Mouse (Mus musculus) lung, adult 2 months (tissue): ENCODE results near the gene Tmed9. TPM values are rescaled to one million over a fixed set of nuclear protein-coding genes. Genes with fewer than 3 reads are reported as not detected.
A peak's percentile ranks its signal among the peaks of the same experiment; 100 is the strongest.
"Not testable (repeated sequence)": the region's sequence is repeated elsewhere in the genome, so short reads cannot be mapped to it uniquely, and the experiment has no call there.

Experiments used
- DNase-seq: peaks from one replicate; pipeline ENCODE4 v3.0.0; 2022
- H3K4me1 ChIP-seq: fragments of 200-500 bp; 2 replicates; pipeline ENCODE4 v1.6.1; 2011; ENCODE audit warnings: low read length; ENCODE audit not compliant: control insufficient read depth, insufficient read depth
- H3K4me3 ChIP-seq: fragments of 200-500 bp; replicated peaks from 2 replicates; pipeline ENCODE3; 2011; ENCODE audit warnings: low read depth, mild to moderate bottlenecking, control low read depth, low read length; ENCODE audit errors: extremely low read depth
- CTCF ChIP-seq: fragments of 200-500 bp; IDR thresholded peaks from 2 replicates; pipeline ENCODE4 v1.5.1; 2011; ENCODE audit warnings: mild to moderate bottlenecking, low read length, control low read depth; ENCODE audit not compliant: insufficient read depth
- POLR2A ChIP-seq: fragments of 200-500 bp; IDR thresholded peaks from 2 replicates; pipeline ENCODE4 v1.6.1; 2011; ENCODE audit warnings: low read depth, mild to moderate bottlenecking, control low read depth, low read length, borderline replicate concordance; ENCODE audit errors: extremely low read depth
- WGBS: fragments of 180-500 bp; shearing (Covaris S2); methylation state at CpG from one replicate; pipeline ENCODE4 v1.1.7; 2018; 5-methylcytosine and 5-hydroxymethylcytosine counted together
- polyA plus RNA-seq: library from polyadenylated mRNA; depleted of rRNA; stranded (reverse); fragments of >200 nt; gene quantifications from 2 replicates; pipeline ENCODE4 v1.2.3, GENCODE M21; 2012; rRNA removed

Gene Tmed9
- polyA plus RNA-seq, 1 experiment, result 81.6 TPM

DNA sequence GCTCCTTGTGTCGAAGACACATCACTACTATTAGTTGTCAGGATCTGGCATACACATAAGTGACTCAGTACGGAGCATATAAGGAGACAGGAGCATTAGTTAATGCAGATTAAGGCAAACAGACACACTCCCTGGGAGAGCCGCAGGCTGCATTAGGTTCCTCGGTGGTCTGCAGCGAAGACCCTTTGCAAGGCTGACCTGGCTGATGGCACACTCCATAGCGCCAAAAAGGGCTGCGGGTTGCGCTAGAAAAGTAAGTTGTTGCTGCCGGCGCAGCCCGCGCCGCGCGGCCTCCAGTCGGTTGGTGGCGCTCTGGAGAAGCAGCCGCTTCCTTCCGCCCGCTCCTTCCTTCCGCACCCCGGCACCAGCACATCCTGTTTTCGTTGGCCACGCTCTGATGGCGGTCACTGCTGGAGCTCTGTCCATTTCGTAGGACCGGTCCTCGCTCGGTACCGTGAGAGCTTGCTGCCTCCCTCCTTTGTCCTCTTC lies 61.2 kb downstream of the Tmed9 start, which contains the start of gene Ddx46:
TSS of gene Ddx46 (plus strand) at position 389 of the 489 bp plus-strand sequence.
- Histone ChIP-seq H3K4me3 (peak within 1 kb of the TSS; percentile 92), H3K4me1 (peaks cover 3% of the 10 kb centered on the region)
- WGBS, result 4% methylated on average over 30 of the region's 30 CpGs
- peak; percentile 87 for DNase-seq
- peak; percentile 94; the same call in 1 of the 2 replicates for TF ChIP-seq POLR2A
- peak; percentile 61 for TF ChIP-seq CTCF

- no peak for TF ChIP-seq POLR2A
- TF ChIP-seq CTCF, result no peak
- Histone ChIP-seq H3K4me1 (peaks cover 3% of the 10 kb centered on the region), H3K4me3 (peak overlapping the region; percentile 92)
- under 1% methylated on average over 40 of the region's 40 CpGs for WGBS
- DNase-seq, result no peak
Observed at GRCm38 (mm10) chr13:55635146-55635571, 61.6 kb downstream of the Tmed9 start.

DNA sequence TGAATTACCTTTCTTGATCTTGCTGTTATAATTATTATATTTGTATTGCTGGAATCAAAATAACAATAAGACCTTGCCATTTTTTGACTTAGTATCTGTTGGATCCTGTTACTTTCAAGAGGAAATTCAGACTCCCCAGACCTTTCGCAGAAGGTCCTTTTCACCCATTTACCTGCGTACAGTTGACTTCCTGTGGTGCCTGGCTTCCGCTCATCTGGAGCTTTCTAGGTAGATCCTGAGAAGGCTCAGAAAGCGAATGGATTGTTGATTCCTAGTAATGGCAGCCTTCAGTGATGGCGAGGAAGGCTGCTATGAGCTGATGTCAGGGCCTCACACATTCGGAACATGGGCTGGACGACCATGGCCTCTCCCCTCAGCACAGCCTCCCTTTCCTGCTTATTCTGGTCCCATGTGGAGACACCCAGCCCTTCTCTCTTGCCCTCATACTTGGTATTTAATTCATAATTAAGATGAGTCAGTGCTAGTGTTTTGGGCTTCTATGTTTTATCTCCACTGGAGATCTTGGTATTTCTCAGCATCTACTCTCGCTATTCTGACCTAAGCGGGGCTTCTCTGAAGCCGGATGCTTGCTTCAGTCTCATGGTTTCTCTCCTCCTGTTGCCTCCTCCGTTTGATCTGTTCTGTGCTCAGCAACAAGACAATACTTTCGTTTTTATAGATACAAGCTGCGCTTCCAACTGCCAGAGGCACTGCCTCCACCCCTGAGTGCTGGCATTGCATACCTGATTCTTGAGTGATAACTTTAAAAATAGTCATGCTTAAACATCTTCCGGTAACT lies 62.9 kb downstream of the Tmed9 start:
- WGBS, result 84% methylated on average over 14 of the region's 14 CpGs
- H3K4me3 ChIP-seq, result peak overlapping the region; percentile 13
- TF ChIP-seq CTCF, result no peak
- no peak for TF ChIP-seq POLR2A
- DNase-seq, result no peak
- H3K4me1 ChIP-seq, result peaks cover 3% of the 10 kb centered on the region

- 33% methylated on average over 8 of the region's 8 CpGs for WGBS
- not testable (repeated sequence) for H3K4me1 ChIP-seq, H3K4me3 ChIP-seq
- DNase-seq, result peak; percentile 80
- TF ChIP-seq CTCF, result peak; percentile 93
Observed at GRCm38 (mm10) chr13:55640480-55640879, 66.9 kb downstream of the Tmed9 start.

- DNase-seq, result no peak
- H3K4me1 ChIP-seq, result no peaks in the 10 kb centered on the region
- WGBS, result 90% methylated on average over 2 of the region's 2 CpGs
Observed at GRCm38 (mm10) chr13:55644525-55644924, 71.0 kb downstream of the Tmed9 start.

More at GRCm38 (mm10) chr13:55644525-55644924, 71.0 kb downstream of the Tmed9 start:
- H3K4me3 ChIP-seq, result no peak overlapping the region
- no peak for TF ChIP-seq POLR2A
- no peak for TF ChIP-seq CTCF

Other genes with a start within 250 kb of the Tmed9 start
- 1.5 and 2.7 TPM in 2 replicates for gene Mxd3, start 243.9 kb upstream of the Tmed9 start, polyA plus RNA-seq
- 76.2 and 80.8 TPM in 2 replicates for gene Lman2, start 210.9 kb upstream of the Tmed9 start, polyA plus RNA-seq
- 11.7 and 11.8 TPM in 2 replicates for gene Rgs14, start 204.0 kb upstream of the Tmed9 start, polyA plus RNA-seq
- 0.28 and 1.7 TPM in 2 replicates for gene Slc34a1, start 175.5 kb upstream of the Tmed9 start, polyA plus RNA-seq
- gene Pfn3, start 158.5 kb upstream of the Tmed9 start, polyA plus RNA-seq, result not detected in 2 replicates
- gene F12, start 146.9 kb upstream of the Tmed9 start, polyA plus RNA-seq, result 0.19 and 0.36 TPM in 2 replicates
- 45.2 and 55.5 TPM in 2 replicates for gene Grk6, start 128.7 kb upstream of the Tmed9 start, polyA plus RNA-seq
- gene Prr7, start 109.5 kb upstream of the Tmed9 start, polyA plus RNA-seq, result 5.6 and 9.6 TPM in 2 replicates
- gene Dbn1, start 85.6 kb upstream of the Tmed9 start, polyA plus RNA-seq, result 20.6 and 21.6 TPM in 2 replicates
- 72.1 and 80.5 TPM in 2 replicates for gene Pdlim7, start 60.1 kb upstream of the Tmed9 start, polyA plus RNA-seq
- gene Dok3, start 44.4 kb upstream of the Tmed9 start, polyA plus RNA-seq, result 39.8 TPM in 2 replicates
- gene Ddx41, start 37.1 kb upstream of the Tmed9 start, polyA plus RNA-seq, result 58.0 and 61.1 TPM in 2 replicates
- 142 and 151 TPM in 2 replicates for gene Fam193b, start 2.6 kb upstream of the Tmed9 start, polyA plus RNA-seq
- gene B4galt7, start 26.2 kb downstream of the Tmed9 start, polyA plus RNA-seq, result 21.2 TPM in 2 replicates
- gene Caml, start 49.3 kb downstream of the Tmed9 start, polyA plus RNA-seq, result 16.3 and 25.3 TPM in 2 replicates
- 9.9 and 15.8 TPM in 2 replicates for gene Ddx46, start 61.3 kb downstream of the Tmed9 start, polyA plus RNA-seq
- 33.2 and 42.0 TPM in 2 replicates for gene B230219D22Rik, start 119.4 kb downstream of the Tmed9 start, polyA plus RNA-seq
- 37.1 and 39.1 TPM in 2 replicates for gene Txndc15, start 140.9 kb downstream of the Tmed9 start, polyA plus RNA-seq
- 29.4 and 33.0 TPM in 2 replicates for gene Pcbd2, start 153.6 kb downstream of the Tmed9 start, polyA plus RNA-seq
- gene Catsper3, start 210.8 kb downstream of the Tmed9 start, polyA plus RNA-seq, result 0.19 TPM in 1 of 2 replicates, not detected in the other